Mouse (Mus musculus) thymus, adult 2 months (tissue): Measurements from ENCODE around the gene Mreg. TPM values are rescaled to one million over a fixed set of nuclear protein-coding genes. Genes with fewer than 3 reads are reported as not detected.

Experiments used
- DNase-seq: peaks from one replicate; pipeline ENCODE4 v3.0.0; 2021
- H3K27ac ChIP-seq: fragments of 200-500 bp; 2 replicates; pipeline ENCODE4 v1.5.1; 2012; ENCODE audit warnings: low read length, control low read depth; ENCODE audit not compliant: control insufficient read depth, insufficient read depth
- H3K27me3 ChIP-seq: fragments of 200-500 bp; 2 replicates; pipeline ENCODE4 v1.6.1; 2012; ENCODE audit warnings: mild to moderate bottlenecking, low read length, moderate library complexity, mixed read lengths; ENCODE audit not compliant: control insufficient read depth, insufficient read depth
- H3K36me3 ChIP-seq: fragments of 200-500 bp; 2 replicates; pipeline ENCODE4 v1.6.1; 2012; ENCODE audit warnings: mild to moderate bottlenecking, low read length, moderate library complexity; ENCODE audit not compliant: control insufficient read depth, insufficient read depth
- H3K4me1 ChIP-seq: fragments of 200-500 bp; replicated peaks from 2 replicates; pipeline ENCODE4 v1.6.1; 2012; ENCODE audit warnings: low read length; ENCODE audit not compliant: control insufficient read depth, insufficient read depth
- H3K4me3 ChIP-seq: fragments of 200-500 bp; 2 replicates; pipeline ENCODE4 v1.5.1; 2012; ENCODE audit warnings: mild to moderate bottlenecking, low read length, control low read depth, moderate library complexity; ENCODE audit not compliant: control insufficient read depth, insufficient read depth
- CTCF ChIP-seq: fragments of 200-500 bp; IDR thresholded peaks from 2 replicates; pipeline ENCODE4 v1.5.1; 2012; ENCODE audit warnings: mild to moderate bottlenecking, control low read depth, low read length, moderate library complexity, borderline replicate concordance; ENCODE audit not compliant: control insufficient read depth, poor library complexity, insufficient read depth; ENCODE audit errors: extremely low read depth
- POLR2A ChIP-seq: fragments of 200-500 bp; IDR thresholded peaks from 2 replicates; pipeline ENCODE4 v1.6.1; 2012; ENCODE audit warnings: mild to moderate bottlenecking, low read length, control low read depth, moderate library complexity; ENCODE audit not compliant: control insufficient read depth, poor library complexity, insufficient read depth; ENCODE audit errors: extremely low read depth
- WGBS: fragments of 180-500 bp; shearing (Covaris S2); methylation state at CpG from one replicate; pipeline ENCODE4 v1.1.7; 2018; 5-methylcytosine and 5-hydroxymethylcytosine counted together
- polyA plus RNA-seq: library from polyadenylated mRNA; depleted of rRNA; stranded (reverse); fragments of >200 nt; gene quantifications from 2 replicates; pipeline ENCODE4 v1.2.3, GENCODE M21; 2012

The Mreg gene
- polyA plus RNA-seq, 1 experiment, result 20.6 TPM

- no peak overlapping the region for H3K4me3 ChIP-seq
- no peak for DNase-seq
- no peak for TF ChIP-seq POLR2A
- TF ChIP-seq CTCF, result no peak
- H3K4me1 ChIP-seq, result no peaks in the 10 kb centered on the region
- 100% methylated on average over 2 of the region's 2 CpGs for WGBS
- H3K27ac ChIP-seq, result no peak overlapping the region
- H3K27me3 ChIP-seq, result no peaks in the 10 kb centered on the region
- no peaks in the 10 kb centered on the region for H3K36me3 ChIP-seq
These were observed 6.5 kb upstream of the Mreg start for GRCm38 (mm10) chr1:72218626-72219025.

DNA sequence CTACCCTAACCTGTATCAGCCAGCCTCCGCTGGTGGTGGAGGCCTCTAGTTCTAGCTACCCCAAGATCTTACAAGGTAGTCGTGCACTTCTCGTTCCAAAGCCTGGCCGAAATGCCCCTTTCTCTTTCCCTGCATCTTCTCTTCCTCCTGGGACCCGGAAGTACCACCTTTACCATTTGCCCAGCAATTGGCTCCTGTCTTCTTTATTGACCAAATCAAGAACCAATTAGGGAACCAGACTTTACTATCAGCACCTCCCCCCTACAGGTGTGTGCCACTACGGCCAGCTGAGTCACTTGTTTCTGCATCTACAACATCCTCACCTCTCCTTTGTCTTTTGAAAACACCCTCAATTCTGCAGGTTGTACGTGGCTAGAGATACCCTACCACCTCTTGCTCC lies 4.7 kb upstream of the Mreg start:
- Histone ChIP-seq H3K36me3 (no peaks in the 10 kb centered on the region), H3K4me1 (peaks cover 3% of the 10 kb centered on the region; the same call in 1 of the 2 replicates), H3K27me3 (peaks cover 2% of the 10 kb centered on the region; the same call in 1 of the 2 replicates), H3K27ac (no peak overlapping the region), H3K4me3 (no peak overlapping the region)
- 95% methylated on average over 7 of the region's 7 CpGs for WGBS
- no peak for DNase-seq
- no peak for TF ChIP-seq POLR2A

DNA sequence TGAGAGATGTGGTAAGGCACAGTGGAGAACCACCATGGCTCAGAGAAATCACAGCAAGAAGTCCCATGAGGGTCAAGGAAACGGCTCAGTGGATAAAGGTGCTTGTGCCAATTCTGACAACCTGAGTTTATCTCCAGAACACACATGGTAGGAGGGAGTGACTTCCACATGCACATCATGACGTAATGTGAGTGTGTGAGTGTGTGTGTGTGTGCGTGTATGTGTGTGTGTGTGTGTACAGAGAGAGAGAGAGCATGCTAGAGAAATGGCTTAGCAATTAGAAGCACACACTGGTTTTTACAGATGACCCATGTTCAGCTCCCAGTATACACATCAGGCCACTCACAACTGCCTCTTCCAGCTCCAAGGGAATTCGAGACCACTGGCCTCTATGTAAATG lies 3.1 kb upstream of the Mreg start:
- peaks cover 4% of the 10 kb centered on the region; the same call in 1 of the 2 replicates for H3K27me3 ChIP-seq
- WGBS, result 86% methylated on average over 4 of the region's 4 CpGs
- no peak for DNase-seq
- H3K4me3 ChIP-seq, result no peak overlapping the region
- H3K4me1 ChIP-seq, result peaks cover 5% of the 10 kb centered on the region; the same call in 1 of the 2 replicates
- TF ChIP-seq CTCF, result no peak
- TF ChIP-seq POLR2A, result no peak
- no peak overlapping the region for H3K27ac ChIP-seq
- H3K36me3 ChIP-seq, result no peaks in the 10 kb centered on the region

DNA sequence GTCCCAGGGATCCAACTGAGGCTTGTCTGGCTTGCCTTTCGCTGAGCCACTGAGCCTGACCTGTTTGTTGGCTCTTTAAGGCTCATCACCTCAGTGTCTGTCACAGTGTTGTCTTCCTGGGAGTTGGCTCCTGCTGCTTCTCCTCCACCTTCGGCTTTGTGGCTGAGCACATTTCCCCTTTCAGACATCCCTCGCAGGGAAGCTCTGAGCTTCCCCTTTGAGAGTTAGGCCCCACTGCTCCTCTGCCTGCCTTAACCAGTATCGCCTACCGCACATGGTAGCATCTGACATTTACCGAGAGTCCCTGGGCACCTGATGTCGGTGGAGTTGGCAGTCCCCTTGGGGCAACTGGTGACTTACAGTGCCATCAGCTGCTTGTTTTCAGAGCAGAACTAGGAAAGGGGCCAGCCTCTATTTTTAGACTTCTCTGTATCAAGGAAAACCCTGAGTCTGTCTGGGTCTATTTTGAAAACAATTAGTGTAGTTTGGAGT lies 2.4 kb upstream of the Mreg start:
- Histone ChIP-seq H3K27me3 (peaks cover 4% of the 10 kb centered on the region; the same call in 1 of the 2 replicates), H3K4me1 (peaks cover 5% of the 10 kb centered on the region; the same call in 1 of the 2 replicates), H3K4me3 (no peak overlapping the region), H3K36me3 (no peaks in the 10 kb centered on the region), H3K27ac (no peak overlapping the region)
- TF ChIP-seq POLR2A (no peak), CTCF (no peak)
- no peak for DNase-seq
- WGBS, result 18% methylated on average over 7 of the region's 7 CpGs

DNA sequence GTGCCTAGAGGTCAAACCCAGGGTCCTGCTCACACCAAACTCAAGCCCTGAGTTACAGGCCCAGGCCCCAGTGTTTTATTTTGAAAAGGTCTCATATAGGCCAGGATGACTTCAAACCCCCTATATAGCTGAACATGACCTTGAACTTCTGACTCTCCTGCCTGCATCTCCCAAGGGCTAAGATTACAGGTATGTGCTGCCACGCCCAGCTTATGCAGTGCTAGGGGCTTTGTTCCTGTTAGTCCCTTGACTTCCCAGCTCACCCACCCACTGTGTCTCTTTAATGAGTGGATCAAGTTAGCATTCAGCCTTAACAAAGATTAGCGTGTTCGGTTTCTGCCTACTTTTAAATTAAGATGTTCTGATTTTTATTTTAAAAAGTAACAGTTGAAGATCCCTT lies 1.8 kb upstream of the Mreg start:
- 98% methylated on average over 3 of the region's 3 CpGs for WGBS
- DNase-seq, result no peak
- H3K27me3 ChIP-seq, result peaks cover 4% of the 10 kb centered on the region; the same call in 1 of the 2 replicates
- no peak overlapping the region for H3K4me3 ChIP-seq
- no peak overlapping the region for H3K27ac ChIP-seq
- peaks cover 5% of the 10 kb centered on the region; the same call in 1 of the 2 replicates for H3K4me1 ChIP-seq
- TF ChIP-seq CTCF (no peak), POLR2A (no peak)
- H3K36me3 ChIP-seq, result no peaks in the 10 kb centered on the region

DNA sequence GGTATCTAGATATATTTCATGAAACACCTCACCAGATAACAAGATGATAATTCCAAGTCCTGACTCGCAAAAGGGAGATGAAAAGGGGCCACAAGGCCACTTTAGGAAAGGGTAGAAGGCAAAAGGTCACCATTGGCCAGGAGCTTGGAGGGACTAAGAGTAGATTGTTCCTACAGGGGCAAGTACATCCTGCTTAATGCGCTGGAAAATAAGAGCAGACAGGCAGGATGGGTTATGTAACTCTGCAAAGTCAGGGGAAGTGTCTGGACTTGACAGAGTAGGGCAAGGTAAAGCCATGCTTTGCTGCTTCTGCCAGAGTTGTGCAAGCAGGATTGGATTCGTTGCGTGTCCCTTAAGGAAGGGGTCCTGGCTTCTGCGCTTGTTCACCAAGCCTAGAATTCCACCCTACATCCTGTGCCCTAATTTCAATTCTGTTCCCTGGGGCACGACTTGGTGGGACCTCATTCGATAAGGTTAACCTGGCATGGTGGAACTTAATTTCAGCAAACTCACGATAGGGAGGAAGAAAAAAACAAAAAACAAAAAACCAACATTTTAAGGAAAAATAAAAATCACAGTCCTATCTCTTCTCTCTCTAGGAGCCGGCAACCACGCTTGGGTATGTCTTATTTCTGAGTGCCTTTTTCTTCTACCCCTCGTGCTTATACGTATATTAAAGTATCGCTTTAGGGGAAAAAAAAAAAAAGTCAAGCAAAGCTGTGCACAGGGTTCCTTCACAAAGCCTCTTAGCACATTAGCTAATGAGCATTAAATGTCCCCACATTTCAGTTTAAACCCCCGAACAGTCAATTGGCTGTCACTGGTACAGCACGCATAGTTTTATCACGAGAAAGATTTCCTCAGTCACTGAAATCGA lies 1.1 kb downstream of the Mreg start:
- Histone ChIP-seq H3K36me3 (no peaks in the 10 kb centered on the region), H3K4me1 (peaks cover 5% of the 10 kb centered on the region; the same call in 1 of the 2 replicates), H3K27me3 (peaks cover 4% of the 10 kb centered on the region; the same call in 1 of the 2 replicates), H3K27ac (no peak overlapping the region), H3K4me3 (no peak overlapping the region)
- no peak for TF ChIP-seq CTCF
- WGBS, result 27% methylated on average over 17 of the region's 17 CpGs
- DNase-seq, result no peak

DNA sequence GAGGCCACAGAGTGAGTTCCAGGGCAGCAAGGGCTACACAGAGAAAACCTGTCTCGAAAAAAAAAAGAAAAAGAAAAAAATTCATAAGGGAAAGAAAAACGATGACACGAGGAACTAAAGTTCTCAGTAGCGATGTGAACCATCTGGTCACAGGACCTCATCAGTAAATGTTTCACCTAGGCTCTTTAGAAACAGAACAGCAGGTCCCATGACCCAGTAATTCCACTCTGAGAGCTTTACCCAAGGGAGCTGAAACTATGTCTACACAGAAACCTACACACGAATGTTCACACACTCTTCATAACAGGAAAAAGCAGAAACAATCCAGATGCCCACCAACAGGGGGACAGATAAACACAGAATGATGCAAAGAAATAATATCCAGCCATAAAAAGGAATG lies 4.0 kb downstream of the Mreg start:
- Histone ChIP-seq H3K27me3 (peaks cover 4% of the 10 kb centered on the region; the same call in 1 of the 2 replicates), H3K4me3 (no peak overlapping the region), H3K36me3 (no peaks in the 10 kb centered on the region), H3K27ac (no peak overlapping the region), H3K4me1 (peaks cover 5% of the 10 kb centered on the region; the same call in 1 of the 2 replicates)
- no peak for TF ChIP-seq POLR2A
- TF ChIP-seq CTCF, result no peak
- no peak for DNase-seq
- WGBS, result 85% methylated on average over 5 of the region's 5 CpGs
